Mouse (Mus musculus): ENCODE data around the gene Fbxo21. TPM values are rescaled to one million over a fixed set of nuclear protein-coding genes. Genes with fewer than 3 reads are reported as not detected.

Gene Fbxo21
- polyA plus RNA-seq, 1 experiment from 2014 or later = 80.2 TPM

DNA sequence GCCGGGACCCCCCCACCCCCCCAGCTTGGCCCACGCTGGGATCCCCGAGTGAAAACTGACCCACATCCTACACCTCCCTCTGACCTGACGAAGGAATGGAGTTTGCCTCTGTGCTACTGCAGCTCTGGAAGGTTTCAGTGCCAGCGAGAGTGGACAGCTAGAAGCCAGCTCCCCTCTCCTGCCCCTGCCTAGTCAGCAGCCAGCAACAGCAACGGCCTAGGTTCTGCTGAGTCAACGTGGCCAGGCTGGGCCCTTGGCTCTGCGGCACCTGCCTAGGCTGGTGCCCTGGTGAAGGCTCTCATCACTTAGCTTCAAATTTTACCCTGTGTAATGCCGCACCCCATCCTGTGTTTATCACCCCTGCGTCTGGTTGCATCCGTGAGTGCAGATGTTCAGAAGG is 43.4 kb downstream of the Fbxo21 start:
- Histone ChIP-seq H3K4me1 (replicated peaks; ENCODE audit: control insufficient read depth, insufficient read depth, low read length) (0 out of 2 replicates have a peak, but pooled peaks cover 2% of the 10 kb centered on the region), H3K36me3 (ENCODE audit: control insufficient read depth, insufficient read depth, low read length) (no peaks in the 10 kb centered on the region), H3K27me3 (ENCODE audit: control insufficient read depth, insufficient read depth, low read length) (no peaks in the 10 kb centered on the region), H3K9ac (ENCODE audit: low read depth, low read length) (no peak overlapping the region), H3K4me3 (ENCODE audit: low read depth, low read length) (no peak overlapping the region), H3K9me3 (ENCODE audit: control insufficient read depth, low read length) (no peaks in the 10 kb centered on the region), H3K4me2 (replicated peaks; ENCODE audit: low read depth, low read length) (no peak overlapping the region), H3K27ac (ENCODE audit: low read depth, low read length) (no peak overlapping the region)
- ATAC-seq (ENCODE audit: low FRiP score) = no peak
- WGBS = 64% methylated on average over 11 of the region's 11 CpGs
- DNase-seq (ENCODE audit: low spot score) = no peak

DNA sequence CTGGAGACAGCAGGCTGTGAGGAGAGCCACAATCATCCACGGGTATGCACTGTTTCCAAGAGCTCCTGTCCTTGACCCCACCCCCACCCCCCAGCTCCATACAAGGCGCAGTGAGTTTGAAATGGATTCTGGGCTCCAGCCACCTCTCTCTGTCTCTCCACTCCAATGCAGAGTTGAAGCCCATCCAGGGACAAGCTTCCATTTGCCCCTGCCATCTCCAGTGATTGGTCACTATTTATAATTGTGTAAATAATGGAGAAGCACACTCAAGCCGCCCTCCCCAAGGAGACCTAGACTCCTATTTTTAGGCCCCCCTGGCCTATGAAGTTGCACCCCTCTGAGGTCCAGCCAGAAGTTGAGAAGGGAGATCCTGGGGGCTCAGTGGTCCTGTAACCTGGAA is 46.5 kb downstream of the Fbxo21 start:
- Histone ChIP-seq H3K4me2 (replicated peaks; ENCODE audit: low read depth, low read length) (no peak overlapping the region), H3K36me3 (ENCODE audit: control insufficient read depth, insufficient read depth, low read length) (no peaks in the 10 kb centered on the region), H3K9me3 (ENCODE audit: control insufficient read depth, low read length) (no peaks in the 10 kb centered on the region), H3K27me3 (ENCODE audit: control insufficient read depth, insufficient read depth, low read length) (peaks cover 26% of the 10 kb centered on the region), H3K27ac (ENCODE audit: low read depth, low read length) (no peak overlapping the region), H3K4me3 (ENCODE audit: low read depth, low read length) (no peak overlapping the region), H3K4me1 (replicated peaks; ENCODE audit: control insufficient read depth, insufficient read depth, low read length) (peaks cover 8% of the 10 kb centered on the region), H3K9ac (ENCODE audit: low read depth, low read length) (no peak overlapping the region)
- ATAC-seq (ENCODE audit: low FRiP score) = no peak
- WGBS = 76% methylated on average over 3 of the region's 3 CpGs
- DNase-seq (ENCODE audit: low spot score) = no peak

DNA sequence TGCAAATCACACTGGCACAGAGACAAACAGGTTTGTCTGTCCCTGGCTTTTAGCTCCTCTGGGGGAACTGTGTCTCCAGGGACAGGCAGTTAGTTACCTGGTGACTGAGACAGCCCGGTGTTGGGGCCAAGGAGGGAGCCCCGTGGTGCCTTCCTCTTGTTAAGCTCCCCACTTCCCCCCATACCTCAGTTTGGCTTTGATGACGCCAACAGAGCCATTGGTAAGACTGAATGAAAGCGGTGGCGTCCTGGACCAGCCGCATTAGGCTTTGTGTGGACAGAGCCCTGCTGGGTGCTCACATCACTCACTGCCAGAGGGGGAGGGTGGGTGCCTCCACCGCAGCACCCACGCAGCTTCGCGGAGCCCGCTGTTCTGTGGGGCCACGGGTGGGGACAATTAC is 49.4 kb downstream of the Fbxo21 start:
- WGBS = 1% methylated on average over 12 of the region's 12 CpGs
- H3K9ac ChIP-seq (ENCODE audit: low read depth, low read length) = no peak overlapping the region; the same call in 1 of the 2 replicates
- H3K27me3 ChIP-seq (ENCODE audit: control insufficient read depth, insufficient read depth, low read length) = peaks cover 48% of the 10 kb centered on the region
- no peaks in the 10 kb centered on the region for H3K36me3 ChIP-seq (ENCODE audit: control insufficient read depth, insufficient read depth, low read length)
- ATAC-seq (ENCODE audit: low FRiP score) = no peak
- H3K9me3 ChIP-seq (ENCODE audit: control insufficient read depth, low read length) = no peaks in the 10 kb centered on the region
- peaks cover 14% of the 10 kb centered on the region for H3K4me1 ChIP-seq (replicated peaks; ENCODE audit: control insufficient read depth, insufficient read depth, low read length)
- H3K4me2 ChIP-seq (replicated peaks; ENCODE audit: low read depth, low read length) = no peak overlapping the region
- no peak overlapping the region for H3K4me3 ChIP-seq (ENCODE audit: low read depth, low read length)
- DNase-seq (ENCODE audit: low spot score) = no peak
- H3K27ac ChIP-seq (ENCODE audit: low read depth, low read length) = no peak overlapping the region

DNA sequence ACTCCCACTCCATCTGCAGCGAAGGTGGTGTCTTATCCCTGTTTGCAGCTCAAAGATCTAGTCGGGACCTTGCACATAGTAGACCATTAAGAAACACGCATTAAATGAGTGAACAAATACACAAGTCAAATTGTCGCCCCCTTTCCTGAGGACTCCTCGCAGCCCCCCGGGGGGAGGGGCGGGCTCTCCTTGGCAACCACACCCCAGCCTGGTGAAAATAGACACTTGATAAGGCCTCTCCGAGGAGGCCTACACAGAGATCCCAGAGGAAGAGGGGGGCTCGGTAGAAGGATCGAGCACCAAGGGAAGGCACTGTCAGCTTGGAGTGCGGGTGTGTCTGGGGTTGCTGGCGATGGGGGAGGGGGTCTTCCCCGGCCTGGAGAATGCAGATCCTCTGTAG is 49.8 kb downstream of the Fbxo21 start:
- Histone ChIP-seq H3K9ac (ENCODE audit: low read depth, low read length) (no peak overlapping the region), H3K4me1 (replicated peaks; ENCODE audit: control insufficient read depth, insufficient read depth, low read length) (peaks cover 14% of the 10 kb centered on the region), H3K36me3 (ENCODE audit: control insufficient read depth, insufficient read depth, low read length) (no peaks in the 10 kb centered on the region), H3K9me3 (ENCODE audit: control insufficient read depth, low read length) (no peaks in the 10 kb centered on the region), H3K4me2 (replicated peaks; ENCODE audit: low read depth, low read length) (no peak overlapping the region), H3K4me3 (ENCODE audit: low read depth, low read length) (no peak overlapping the region), H3K27me3 (ENCODE audit: control insufficient read depth, insufficient read depth, low read length) (peaks cover 48% of the 10 kb centered on the region), H3K27ac (ENCODE audit: low read depth, low read length) (no peak overlapping the region)
- DNase-seq (ENCODE audit: low spot score) (peak; percentile 37), ATAC-seq (ENCODE audit: low FRiP score) (no peak)
- under 1% methylated on average over 13 of the region's 13 CpGs for whole genome bisulfite sequencing

DNA sequence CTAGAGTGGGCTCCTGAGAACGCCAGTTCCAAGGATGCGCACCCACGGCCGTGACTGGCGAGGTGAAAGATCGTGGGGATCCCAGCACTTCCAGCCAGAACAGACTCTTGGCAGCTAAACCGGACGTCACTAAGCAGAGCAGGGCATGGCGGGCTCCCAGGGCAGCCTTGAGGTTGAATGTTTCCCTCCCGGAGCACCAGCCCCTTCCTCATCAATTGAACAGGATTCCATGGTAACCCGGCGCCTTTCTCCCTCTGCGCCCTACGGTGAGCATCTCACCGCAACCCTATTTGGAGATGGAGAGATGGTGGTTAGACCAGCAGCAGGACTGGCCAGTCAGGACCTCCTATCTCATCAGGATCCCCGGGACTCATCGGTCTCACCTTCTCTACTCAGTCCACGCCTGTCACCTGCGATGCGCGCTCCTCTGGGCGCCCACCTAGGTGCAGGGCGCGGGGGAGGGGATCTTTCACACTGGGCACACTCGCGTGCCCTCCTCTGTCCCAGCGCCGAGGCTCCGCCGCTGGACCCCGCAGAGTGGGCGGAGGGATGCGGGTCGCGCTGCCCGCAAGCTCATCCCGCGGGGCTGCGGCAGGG is 50.7 kb downstream of the Fbxo21 start:
- Histone ChIP-seq H3K27ac (ENCODE audit: low read depth, low read length) (no peak overlapping the region), H3K36me3 (ENCODE audit: control insufficient read depth, insufficient read depth, low read length) (no peaks in the 10 kb centered on the region), H3K4me1 (replicated peaks; ENCODE audit: control insufficient read depth, insufficient read depth, low read length) (peaks cover 14% of the 10 kb centered on the region), H3K9ac (ENCODE audit: low read depth, low read length) (no peak overlapping the region), H3K27me3 (ENCODE audit: control insufficient read depth, insufficient read depth, low read length) (peaks cover 48% of the 10 kb centered on the region), H3K9me3 (ENCODE audit: control insufficient read depth, low read length) (no peaks in the 10 kb centered on the region), H3K4me2 (replicated peaks; ENCODE audit: low read depth, low read length) (peak overlapping the region; percentile 99), H3K4me3 (ENCODE audit: low read depth, low read length) (peak overlapping the region; percentile 63)
- under 1% methylated on average over 38 of the region's 39 CpGs for WGBS
- ATAC-seq (ENCODE audit: low FRiP score) = no peak
- peak; percentile 48 for DNase-seq (ENCODE audit: low spot score)

DNA sequence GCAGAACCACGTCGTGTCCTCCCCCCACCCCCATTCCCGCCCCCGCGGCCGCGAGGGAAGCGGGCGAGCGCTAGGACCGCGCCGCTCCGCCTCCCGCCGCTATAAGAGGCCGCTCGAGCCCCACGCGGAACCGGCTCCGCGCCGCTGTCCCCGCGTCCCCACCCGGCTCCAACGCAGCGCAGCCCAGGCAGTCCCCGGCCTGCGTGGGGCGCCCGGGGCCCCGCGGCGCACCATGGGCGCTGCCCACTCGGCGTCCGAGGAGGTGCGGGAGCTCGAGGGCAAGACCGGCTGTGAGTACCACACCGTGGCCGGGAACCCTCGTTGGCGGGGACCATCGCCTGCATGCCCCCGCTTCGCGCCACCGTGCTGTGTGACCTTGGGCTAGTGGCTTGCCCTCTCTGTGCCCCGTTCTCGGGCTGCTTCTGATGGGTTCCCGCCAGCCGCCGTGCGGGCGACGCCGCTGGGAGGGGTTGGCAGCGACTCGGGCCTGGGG is 51.2 kb downstream of the Fbxo21 start, which contains the start of gene Tesc:
Tesc (plus strand) TSS at position 46 of the 493 bp plus-strand sequence.
- no peak within 1 kb of the TSS for H3K27ac ChIP-seq (ENCODE audit: low read depth, low read length)

DNA sequence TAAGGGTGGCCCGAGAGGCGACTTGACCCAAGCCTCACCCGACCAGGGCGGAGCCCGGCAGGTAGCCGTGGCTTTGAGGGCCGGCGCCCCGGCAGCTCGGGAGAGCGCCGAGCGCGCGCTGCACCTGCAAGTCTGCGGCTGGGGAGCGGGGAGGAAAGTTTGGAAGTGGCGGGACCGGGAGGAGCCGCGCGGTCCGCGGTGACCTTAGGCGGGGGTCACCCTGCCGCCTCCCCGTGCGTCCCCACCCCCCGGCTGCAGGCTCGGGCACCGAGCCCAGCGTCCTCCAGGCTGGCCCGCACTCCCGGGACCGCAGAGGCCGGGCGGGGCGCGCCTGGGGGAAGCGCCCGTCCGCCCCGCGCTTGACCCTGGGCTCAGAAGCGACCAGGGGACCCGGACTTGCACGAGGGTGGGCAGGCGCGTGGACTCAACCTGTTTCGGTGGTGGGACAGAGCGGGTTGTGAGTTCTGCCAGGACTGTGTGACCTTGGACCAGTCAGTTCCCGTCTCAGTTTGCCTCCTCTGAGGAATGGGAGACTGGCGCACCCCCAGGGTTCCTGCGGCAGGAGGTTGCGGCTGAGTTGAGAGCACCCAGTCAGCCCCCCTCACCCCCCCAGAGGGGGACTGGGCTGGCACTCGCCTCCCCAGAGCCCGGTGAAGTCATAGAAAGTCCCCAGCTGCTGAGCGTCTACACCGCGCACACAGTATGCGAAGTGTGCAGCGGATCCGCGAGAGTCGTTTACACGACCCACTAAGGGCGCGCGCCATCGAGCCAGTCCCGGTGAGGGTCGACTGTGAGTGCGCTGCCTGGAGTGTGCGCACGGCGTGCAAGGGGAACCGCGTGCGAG is 51.9 kb downstream of the Fbxo21 start:
- DNase-seq (ENCODE audit: low spot score) = peak; percentile 47
- peak overlapping the region; percentile 99 for H3K4me2 ChIP-seq (replicated peaks; ENCODE audit: low read depth, low read length)
- no peak for ATAC-seq (ENCODE audit: low FRiP score)
- peaks cover 14% of the 10 kb centered on the region for H3K4me1 ChIP-seq (replicated peaks; ENCODE audit: control insufficient read depth, insufficient read depth, low read length)
- peaks cover 48% of the 10 kb centered on the region for H3K27me3 ChIP-seq (ENCODE audit: control insufficient read depth, insufficient read depth, low read length)
- no peaks in the 10 kb centered on the region for H3K36me3 ChIP-seq (ENCODE audit: control insufficient read depth, insufficient read depth, low read length)
- H3K9ac ChIP-seq (ENCODE audit: low read depth, low read length) = no peak overlapping the region
- H3K4me3 ChIP-seq (ENCODE audit: low read depth, low read length) = peak overlapping the region; percentile 63
- no peak overlapping the region for H3K27ac ChIP-seq (ENCODE audit: low read depth, low read length)
- 1% methylated on average over 71 of the region's 79 CpGs for WGBS
- no peaks in the 10 kb centered on the region for H3K9me3 ChIP-seq (ENCODE audit: control insufficient read depth, low read length)

More for the DNA sequence above, 51.2 kb downstream of the Fbxo21 start, which contains the start of gene Tesc:
- Histone ChIP-seq H3K36me3 (ENCODE audit: control insufficient read depth, insufficient read depth, low read length) (no peaks in the 10 kb centered on the region), H3K4me3 (ENCODE audit: low read depth, low read length) (peak within 1 kb of the TSS; percentile 63), H3K4me2 (replicated peaks; ENCODE audit: low read depth, low read length) (peak within 1 kb of the TSS; percentile 99), H3K4me1 (replicated peaks; ENCODE audit: control insufficient read depth, insufficient read depth, low read length) (peaks cover 14% of the 10 kb centered on the region), H3K27me3 (ENCODE audit: control insufficient read depth, insufficient read depth, low read length) (peaks cover 48% of the 10 kb centered on the region), H3K9ac (ENCODE audit: low read depth, low read length) (peak within 1 kb of the TSS; percentile 31; the same call in 1 of the 2 replicates), H3K9me3 (ENCODE audit: control insufficient read depth, low read length) (no peaks in the 10 kb centered on the region)
- ATAC-seq (ENCODE audit: low FRiP score) (no peak), DNase-seq (ENCODE audit: low spot score) (peak; percentile 47)
- under 1% methylated on average over 37 of the region's 63 CpGs for WGBS

DNA sequence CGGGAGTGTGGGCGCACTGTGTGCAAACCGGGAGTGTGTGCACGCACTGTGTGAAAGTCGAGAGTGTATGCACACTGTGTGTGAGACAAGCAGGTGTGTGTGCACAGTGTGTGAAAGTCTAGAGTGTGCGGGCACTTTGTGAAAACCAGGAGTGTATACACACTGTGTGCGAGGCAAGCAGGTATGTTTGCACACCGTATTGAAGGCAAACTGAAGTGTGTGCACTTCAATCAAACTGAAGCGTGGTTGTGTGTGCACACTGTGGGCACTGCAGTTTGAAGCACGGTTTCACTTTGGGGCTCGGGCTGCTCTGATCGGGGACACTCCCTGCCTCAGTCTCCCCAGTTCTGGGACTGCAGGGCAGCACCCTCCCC is 52.5 kb downstream of the Fbxo21 start:
- Histone ChIP-seq H3K27ac (ENCODE audit: low read depth, low read length) (no peak overlapping the region), H3K4me1 (replicated peaks; ENCODE audit: control insufficient read depth, insufficient read depth, low read length) (peaks cover 14% of the 10 kb centered on the region), H3K27me3 (ENCODE audit: control insufficient read depth, insufficient read depth, low read length) (peaks cover 48% of the 10 kb centered on the region), H3K9ac (ENCODE audit: low read depth, low read length) (no peak overlapping the region), H3K36me3 (ENCODE audit: control insufficient read depth, insufficient read depth, low read length) (no peaks in the 10 kb centered on the region), H3K9me3 (ENCODE audit: control insufficient read depth, low read length) (no peaks in the 10 kb centered on the region), H3K4me3 (ENCODE audit: low read depth, low read length) (peak overlapping the region; percentile 63), H3K4me2 (replicated peaks; ENCODE audit: low read depth, low read length) (peak overlapping the region; percentile 99)
- DNase-seq (ENCODE audit: low spot score) (peak; percentile 35), ATAC-seq (ENCODE audit: low FRiP score) (no peak)
- 8% methylated on average over 12 of the region's 12 CpGs for WGBS
